Mouse (Mus musculus): ENCODE measurements around the gene Scoc.

Gene Scoc

GRCm38 (mm10) chr8:83405548-83405947, 52.6 kb downstream of the Scoc start:
- DNase-seq (ENCODE audit: low spot score in 2 of 2): no peak

- DNase-seq (ENCODE audit: low spot score in 2 of 2): no peak
Observed at GRCm38 (mm10) chr8:83397726-83398125, 60.5 kb downstream of the Scoc start.

- no peak for DNase-seq (ENCODE audit: low spot score in 2 of 2)
Observed at GRCm38 (mm10) chr8:83396680-83397079, 61.5 kb downstream of the Scoc start.

GRCm38 (mm10) chr8:83394325-83394724, 63.9 kb downstream of the Scoc start:
- DNase-seq (ENCODE audit: low spot score in 2 of 2): no peak

- DNase-seq (ENCODE audit: low spot score in 2 of 2): no peak
Observed at GRCm38 (mm10) chr8:83392521-83392920, 65.7 kb downstream of the Scoc start.

- no peak for DNase-seq (ENCODE audit: low spot score in 2 of 2)
Observed at GRCm38 (mm10) chr8:83390006-83390701, 68.0 kb downstream of the Scoc start.

GRCm38 (mm10) chr8:83389316-83390005, 68.7 kb downstream of the Scoc start, which contains the start of gene Clgn:
Gene Clgn, plus strand, starts transcription at chr8:83389867.
- peak; percentile 32 to 59 for DNase-seq (ENCODE audit: low spot score in 2 of 2)

- DNase-seq (ENCODE audit: low spot score in 2 of 2): no peak
Observed at GRCm38 (mm10) chr8:83382850-83383249, 75.3 kb downstream of the Scoc start.

GRCm38 (mm10) chr8:83381016-83381415, 77.2 kb downstream of the Scoc start:
- no peak for DNase-seq (ENCODE audit: low spot score in 2 of 2)

GRCm38 (mm10) chr8:83380141-83380540, 78.0 kb downstream of the Scoc start:
- DNase-seq (ENCODE audit: low spot score in 2 of 2): no peak
